Mouse (Mus musculus) kidney, embryonic 15.5 days (tissue): ENCODE measurements around the gene Psmd9. TPM values are rescaled to one million over a fixed set of nuclear protein-coding genes. Genes with fewer than 3 reads are reported as not detected.
A peak's percentile ranks its signal among the peaks of the same experiment; 100 is the strongest.

Experiments
- ATAC-seq: fragments of 200-750 bp; cut with Nextera tagmentation; replicated peaks from 2 replicates; pipeline ENCODE4 v1.8.0; 2017; ENCODE audit warnings: moderate TSS enrichment; ENCODE audit not compliant: low FRiP score
- H3K27ac ChIP-seq: fragments of 300-500 bp; sonication (generic); 2 replicates; pipeline ENCODE4 v1.5.1; 2015; ENCODE audit warnings: mild to moderate bottlenecking, inconsistent platforms
- H3K27me3 ChIP-seq: fragments of 300-500 bp; sonication (generic); 2 replicates; pipeline ENCODE4 v1.6.1; 2015; ENCODE audit warnings: inconsistent platforms
- H3K36me3 ChIP-seq: fragments of 300-500 bp; sonication (generic); 2 replicates; pipeline ENCODE4 v1.6.1; 2015; ENCODE audit warnings: inconsistent platforms
- H3K4me1 ChIP-seq: fragments of 300-500 bp; sonication (generic); 2 replicates; pipeline ENCODE4 v1.6.1; 2015; ENCODE audit warnings: inconsistent platforms
- H3K4me2 ChIP-seq: fragments of 300-500 bp; sonication (generic); 2 replicates; pipeline ENCODE4 v1.6.1; 2015; ENCODE audit warnings: moderate library complexity, mild to moderate bottlenecking, inconsistent platforms
- H3K4me3 ChIP-seq: fragments of 300-500 bp; sonication (generic); replicated peaks from 2 replicates; pipeline ENCODE4 v1.5.1; 2015; ENCODE audit warnings: mild to moderate bottlenecking, inconsistent platforms
- H3K9ac ChIP-seq: fragments of 300-500 bp; sonication (generic); 2 replicates; pipeline ENCODE4 v1.6.1; 2015; ENCODE audit warnings: mild to moderate bottlenecking, inconsistent platforms
- H3K9me3 ChIP-seq: fragments of 300-500 bp; sonication (generic); replicated peaks from 2 replicates; pipeline ENCODE4 v1.6.1; 2016; ENCODE audit warnings: inconsistent platforms
- WGBS: fragments of 180-500 bp; shearing (Covaris S2); methylation state at CpG from one replicate; pipeline ENCODE4 v1.1.7; 2015; ENCODE audit warnings: mixed read lengths; 5-methylcytosine and 5-hydroxymethylcytosine counted together
- polyA plus RNA-seq: library from polyadenylated mRNA; unstranded; fragments of >200 nt; fragmentation: Nextera tagmentation; extraction: Ambion mirVana; gene quantifications from 2 replicates; pipeline ENCODE4 v1.2.1, GENCODE M21; 2015

Psmd9 gene
- polyA plus RNA-seq, 1 experiment from 2014 or later = 90.5 TPM

- Histone ChIP-seq H3K9me3 (no peaks in the 10 kb centered on the region), H3K4me1 (peaks cover 55% of the 10 kb centered on the region), H3K9ac (peak overlapping the region; percentile 84), H3K4me3 (peak overlapping the region; percentile 65), H3K36me3 (peaks cover 15% of the 10 kb centered on the region), H3K4me2 (peak overlapping the region; percentile 99), H3K27me3 (no peaks in the 10 kb centered on the region), H3K27ac (peak overlapping the region; percentile 100)
- peak; percentile 53 for ATAC-seq
- 1% methylated on average over 33 of the region's 40 CpGs for WGBS
Measured at GRCm38 (mm10) chr5:123138230-123138911, 30.8 kb upstream of the Psmd9 start.

GRCm38 (mm10) chr5:123138953-123139721, 30.1 kb upstream of the Psmd9 start:
- Histone ChIP-seq H3K4me3 (peak overlapping the region; percentile 65), H3K36me3 (peaks cover 9% of the 10 kb centered on the region; the same call in 1 of the 2 replicates), H3K9ac (peak overlapping the region; percentile 84), H3K9me3 (no peaks in the 10 kb centered on the region), H3K4me1 (peaks cover 55% of the 10 kb centered on the region), H3K27ac (peak overlapping the region; percentile 100), H3K4me2 (peak overlapping the region; percentile 99), H3K27me3 (no peaks in the 10 kb centered on the region)
- ATAC-seq = no peak
- WGBS = under 1% methylated on average over 39 of the region's 39 CpGs

- under 1% methylated on average over 28 of the region's 28 CpGs for WGBS
- Histone ChIP-seq H3K4me3 (peak overlapping the region; percentile 65), H3K4me2 (peak overlapping the region; percentile 99), H3K27ac (peak overlapping the region; percentile 100), H3K27me3 (no peaks in the 10 kb centered on the region), H3K9me3 (no peaks in the 10 kb centered on the region), H3K4me1 (peaks cover 55% of the 10 kb centered on the region), H3K36me3 (peaks cover 3% of the 10 kb centered on the region; the same call in 1 of the 2 replicates), H3K9ac (peak overlapping the region; percentile 84)
- no peak for ATAC-seq
Measured at GRCm38 (mm10) chr5:123139722-123140627, 29.2 kb upstream of the Psmd9 start.

GRCm38 (mm10) chr5:123140694-123141554, 28.3 kb upstream of the Psmd9 start:
- 0% methylated on average over 31 of the region's 31 CpGs for WGBS
- H3K4me3 ChIP-seq = peak overlapping the region; percentile 91
- H3K36me3 ChIP-seq = peaks cover 10% of the 10 kb centered on the region
- peak overlapping the region; percentile 100 for H3K27ac ChIP-seq
- H3K4me2 ChIP-seq = peak overlapping the region; percentile 99
- H3K9ac ChIP-seq = peak overlapping the region; percentile 98
- ATAC-seq = peak; percentile 52
- peaks cover 55% of the 10 kb centered on the region for H3K4me1 ChIP-seq
- no peaks in the 10 kb centered on the region for H3K27me3 ChIP-seq
- no peaks in the 10 kb centered on the region for H3K9me3 ChIP-seq

GRCm38 (mm10) chr5:123141555-123142160, 27.6 kb upstream of the Psmd9 start:
- peaks cover 17% of the 10 kb centered on the region for H3K36me3 ChIP-seq
- no peaks in the 10 kb centered on the region for H3K9me3 ChIP-seq
- peak overlapping the region; percentile 98 for H3K9ac ChIP-seq
- WGBS = under 1% methylated on average over 30 of the region's 38 CpGs
- H3K4me3 ChIP-seq = peak overlapping the region; percentile 91
- peaks cover 54% of the 10 kb centered on the region for H3K4me1 ChIP-seq
- H3K27ac ChIP-seq = peak overlapping the region; percentile 100
- no peaks in the 10 kb centered on the region for H3K27me3 ChIP-seq
- ATAC-seq = no peak
- peak overlapping the region; percentile 99 for H3K4me2 ChIP-seq

- Histone ChIP-seq H3K4me3 (peak within 1 kb of the TSS; percentile 91), H3K27ac (peak within 1 kb of the TSS; percentile 100), H3K9ac (peak within 1 kb of the TSS; percentile 98), H3K4me1 (peaks cover 48% of the 10 kb centered on the region), H3K4me2 (peak within 1 kb of the TSS; percentile 99), H3K27me3 (no peaks in the 10 kb centered on the region), H3K9me3 (no peaks in the 10 kb centered on the region), H3K36me3 (peaks cover 25% of the 10 kb centered on the region)
- under 1% methylated on average over 66 of the region's 103 CpGs for WGBS
- 0 out of 2 replicates have a peak, but pooled peaks have one; percentile 5 for ATAC-seq
Measured at GRCm38 (mm10) chr5:123142161-123143157, 26.8 kb upstream of the Psmd9 start, which contains the start of gene Setd1b. Gene Setd1b (plus strand): TSS chr5:123142193.

- H3K9ac ChIP-seq = peak overlapping the region; percentile 98
- no peaks in the 10 kb centered on the region for H3K27me3 ChIP-seq
- H3K4me1 ChIP-seq = peaks cover 44% of the 10 kb centered on the region
- H3K4me2 ChIP-seq = peak overlapping the region; percentile 99
- peak overlapping the region; percentile 100 for H3K27ac ChIP-seq
- H3K4me3 ChIP-seq = peak overlapping the region; percentile 91
- peaks cover 35% of the 10 kb centered on the region for H3K36me3 ChIP-seq
- WGBS = under 1% methylated on average over 24 of the region's 24 CpGs
- H3K9me3 ChIP-seq = no peaks in the 10 kb centered on the region
- ATAC-seq = 0 out of 2 replicates have a peak, but pooled peaks have one; percentile 6
Measured at GRCm38 (mm10) chr5:123143251-123143970, 25.8 kb upstream of the Psmd9 start.

GRCm38 (mm10) chr5:123143971-123144745, 25.1 kb upstream of the Psmd9 start:
- no peak for ATAC-seq
- H3K4me2 ChIP-seq = peak overlapping the region; percentile 99
- peak overlapping the region; percentile 98 for H3K9ac ChIP-seq
- no peaks in the 10 kb centered on the region for H3K9me3 ChIP-seq
- peaks cover 49% of the 10 kb centered on the region for H3K4me1 ChIP-seq
- 0 out of 2 replicates have a peak overlapping the region, but pooled peaks have one; percentile 100 for H3K27ac ChIP-seq
- peak overlapping the region; percentile 91 for H3K4me3 ChIP-seq
- H3K27me3 ChIP-seq = no peaks in the 10 kb centered on the region
- H3K36me3 ChIP-seq = peaks cover 42% of the 10 kb centered on the region
- WGBS = 4% methylated on average over 17 of the region's 17 CpGs
